Mouse (Mus musculus) urinary bladder, postnatal 4 days (tissue): Measurements from ENCODE around the gene Tgm2.

ENCODE experiments used
- DNase-seq, 2 experiments: peaks; one replicate each; pipeline ENCODE4 v3.0.0; 2021 to 2022; ENCODE audit warnings: low spot score in 2 of 2

Tgm2 gene

DNA sequence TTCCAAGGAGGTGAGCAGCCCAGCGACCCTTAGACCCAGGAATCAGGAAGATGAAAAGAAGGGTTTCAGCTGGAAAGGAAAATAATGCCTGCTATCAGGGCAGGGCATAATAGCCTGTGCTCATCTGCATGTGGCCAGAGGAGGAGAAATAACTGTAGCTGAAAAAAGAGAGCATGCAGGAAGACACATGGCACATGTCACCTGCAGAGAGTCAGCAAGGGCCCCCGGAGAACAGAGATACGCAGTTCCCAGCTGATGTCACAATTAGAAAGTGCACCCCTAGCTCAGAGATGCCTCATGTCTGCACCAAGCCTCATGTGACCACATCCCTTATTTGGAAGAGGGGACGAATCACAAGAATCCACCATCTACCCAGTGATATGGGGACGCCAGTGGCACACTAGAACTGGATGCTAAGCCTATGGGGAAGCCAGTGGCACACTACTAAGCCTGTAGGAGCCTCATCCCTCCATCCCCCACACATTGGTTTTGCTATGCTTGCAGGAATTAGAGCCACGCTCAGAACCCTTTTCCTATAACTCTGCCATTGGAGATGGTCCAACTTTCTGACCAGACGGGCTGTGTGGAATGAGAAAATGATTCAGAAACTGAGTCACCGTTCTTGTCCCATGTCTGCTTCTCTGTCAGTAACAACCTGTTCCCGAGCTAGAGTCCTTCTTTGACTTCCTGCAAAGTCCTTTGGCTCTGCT lies 21.4 kb upstream of the Tgm2 start:
- DNase-seq = no peak

DNA sequence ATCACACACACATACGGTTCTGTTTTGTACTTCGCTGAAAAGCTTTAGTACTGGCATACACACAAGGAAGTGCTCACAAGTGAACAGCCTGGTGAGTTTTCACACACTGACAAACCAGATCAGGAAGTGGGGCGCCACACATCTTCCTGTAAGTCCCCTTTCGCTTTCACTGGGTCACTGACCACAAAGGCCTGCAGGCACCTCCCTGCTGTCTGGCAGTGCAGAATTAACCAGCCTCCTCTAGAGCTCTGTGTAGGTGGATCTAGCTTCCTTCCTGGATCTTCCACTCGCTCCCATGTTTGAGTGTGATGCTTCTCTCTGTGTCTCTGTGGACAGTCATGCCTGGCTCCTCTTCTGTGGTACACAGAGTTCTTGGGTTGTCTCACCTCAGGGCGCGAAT lies 20.4 kb upstream of the Tgm2 start:
- DNase-seq = no peak

DNA sequence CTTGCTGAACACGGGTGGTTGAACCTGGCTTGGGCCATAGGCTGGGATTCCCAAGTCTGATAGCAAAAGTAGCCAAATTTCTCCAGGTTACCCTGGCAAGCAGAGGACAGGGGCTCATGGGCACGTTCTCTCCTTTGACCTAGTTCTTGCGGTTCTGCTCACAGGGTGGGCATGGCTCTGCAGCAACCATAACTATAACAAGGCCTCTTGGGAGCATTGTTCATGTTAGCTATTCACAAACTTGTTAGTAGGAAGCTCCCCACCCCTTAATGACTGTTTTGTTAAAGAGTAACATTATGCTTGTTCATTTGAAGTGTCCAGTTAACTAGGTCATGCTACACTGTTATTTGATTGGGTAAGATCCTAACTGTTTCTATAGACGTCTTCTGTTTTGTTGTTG lies 19.5 kb upstream of the Tgm2 start:
- DNase-seq = no peak

DNA sequence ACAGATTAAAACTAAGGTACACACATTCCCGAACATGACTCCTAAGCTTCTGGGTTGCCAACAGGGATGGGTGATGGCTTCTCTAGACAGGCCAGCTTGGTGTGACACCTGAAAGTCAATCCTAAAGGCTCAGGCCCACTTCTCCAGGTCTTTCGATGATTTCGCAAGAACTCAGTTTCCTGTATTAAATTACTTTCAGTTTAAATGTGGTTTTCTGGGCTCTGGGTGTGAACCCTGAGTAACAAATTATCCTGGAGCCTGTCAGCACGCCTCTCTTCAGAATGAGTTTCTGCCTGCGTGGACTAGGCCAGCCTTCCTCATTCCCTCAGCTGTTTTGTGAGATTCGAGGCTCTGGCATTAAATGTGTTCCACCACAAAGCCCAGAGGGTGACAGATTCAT lies 16.8 kb upstream of the Tgm2 start:
- no peak for DNase-seq

DNA sequence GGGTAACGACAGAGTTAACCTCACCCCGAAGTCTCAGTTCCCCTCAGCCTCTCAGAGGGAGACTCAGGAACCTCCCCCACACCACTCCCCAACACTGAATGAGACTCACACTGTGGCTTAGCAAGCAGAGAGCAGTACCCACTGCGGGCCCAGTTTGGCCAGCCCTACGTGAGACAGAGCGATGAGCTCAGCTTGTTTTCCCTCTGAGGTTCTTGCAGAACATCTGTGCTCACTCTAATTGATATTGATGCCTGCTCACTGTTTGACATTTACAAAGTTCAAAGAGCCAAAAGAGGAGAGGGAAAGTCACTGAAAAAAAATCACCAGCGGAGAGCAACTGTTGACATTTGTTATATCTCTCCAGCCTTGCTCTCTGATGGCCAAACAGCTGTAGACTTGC lies 15.5 kb upstream of the Tgm2 start:
- DNase-seq = no peak

DNA sequence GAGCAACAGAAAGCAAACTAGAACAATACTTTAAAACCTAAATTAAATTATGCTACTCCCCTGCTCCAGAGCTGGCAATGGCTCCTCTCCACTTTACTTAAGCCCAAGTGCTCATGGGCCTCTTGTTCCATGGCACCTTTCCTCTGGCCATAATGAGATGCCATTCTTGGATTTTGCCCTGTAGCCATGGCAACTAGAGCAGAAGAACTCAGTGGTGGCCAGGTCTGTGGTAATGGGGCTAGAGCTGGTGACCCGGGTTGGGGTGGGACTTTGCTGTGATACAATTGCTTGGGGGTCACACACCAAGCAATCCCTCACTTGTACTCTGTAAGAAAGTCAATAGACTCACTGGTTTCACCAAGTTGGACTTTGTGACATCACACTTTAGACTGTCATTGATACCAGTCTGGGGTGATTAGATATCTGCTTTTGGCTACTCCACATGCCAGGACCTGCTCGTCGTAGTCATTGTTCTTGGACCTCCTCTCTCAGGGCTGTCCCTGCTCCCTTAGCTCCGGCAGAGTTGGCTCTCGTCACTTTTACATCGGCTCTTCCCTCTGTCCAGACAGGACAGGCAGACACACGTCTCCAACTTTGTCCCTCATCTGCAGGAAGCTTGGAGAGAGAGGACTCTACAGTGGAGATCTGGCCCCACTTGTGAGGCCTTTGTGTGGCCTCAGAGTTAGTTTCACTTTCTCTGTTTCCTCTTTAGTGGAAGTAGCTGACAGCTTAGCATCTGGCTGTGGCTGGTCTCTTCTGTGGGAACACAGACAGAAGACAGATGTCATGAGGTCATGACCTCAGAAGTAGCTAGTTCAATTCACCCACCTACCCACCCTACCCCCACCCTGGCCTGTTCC lies 13.4 kb upstream of the Tgm2 start:
- no peak for DNase-seq

DNA sequence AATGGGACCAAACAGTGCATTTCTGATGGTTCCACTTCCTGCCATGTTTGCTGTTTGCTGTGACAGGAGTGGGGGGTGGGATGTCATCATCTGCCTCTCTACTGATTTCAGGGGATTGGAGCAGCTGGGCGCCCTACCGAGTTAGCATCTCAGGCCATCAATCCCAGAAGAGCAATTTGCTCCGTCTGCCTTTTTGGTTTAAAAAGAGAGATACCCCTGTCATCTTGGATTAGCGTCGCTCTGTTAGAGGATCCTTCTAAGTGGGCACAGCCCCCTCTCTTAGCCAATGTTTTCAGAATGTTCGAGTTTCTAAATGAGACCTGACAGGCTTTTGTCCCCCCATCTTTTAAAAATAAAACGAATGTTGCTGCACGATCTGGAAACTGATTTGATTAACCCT lies 11.4 kb upstream of the Tgm2 start:
- no peak for DNase-seq

DNA sequence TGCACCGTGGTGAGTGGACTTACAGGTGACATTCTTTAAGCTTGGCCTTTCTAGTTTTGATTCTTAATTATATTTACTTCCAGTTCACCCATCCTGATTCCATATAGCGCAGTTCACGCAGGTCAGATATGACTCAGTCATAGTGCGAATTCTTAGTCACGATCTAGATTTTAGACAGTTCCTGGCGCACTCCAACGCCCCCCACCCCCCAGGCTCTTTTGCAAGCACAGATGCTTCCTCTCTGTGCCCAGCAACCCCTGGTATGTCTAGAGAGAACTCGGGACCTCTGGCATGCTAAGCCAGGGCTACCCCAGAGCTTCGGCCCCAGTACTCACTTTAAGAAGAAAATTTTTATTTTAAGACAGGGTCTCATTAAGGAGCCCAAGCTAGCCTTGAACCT lies 10.3 kb upstream of the Tgm2 start:
- no peak for DNase-seq

DNA sequence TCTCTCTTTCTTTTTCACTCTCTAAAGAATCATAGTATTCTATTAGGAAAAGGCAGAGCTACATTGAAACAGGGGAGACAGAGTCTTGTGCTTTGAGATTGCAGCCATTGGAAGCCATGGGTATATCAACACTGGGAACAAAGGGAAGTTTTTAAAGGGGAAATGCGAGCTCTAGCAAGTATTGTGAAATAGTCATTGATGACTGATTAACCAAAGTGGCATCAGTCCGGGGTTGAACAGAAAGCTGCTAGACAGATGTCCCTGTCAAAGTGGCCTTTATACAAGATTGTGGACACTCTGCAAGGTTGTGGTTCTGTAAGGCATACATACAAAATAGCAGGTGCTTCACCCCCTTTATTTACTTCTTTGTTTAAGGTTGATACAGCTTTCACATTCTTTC lies 9.4 kb upstream of the Tgm2 start:
- DNase-seq = no peak

DNA sequence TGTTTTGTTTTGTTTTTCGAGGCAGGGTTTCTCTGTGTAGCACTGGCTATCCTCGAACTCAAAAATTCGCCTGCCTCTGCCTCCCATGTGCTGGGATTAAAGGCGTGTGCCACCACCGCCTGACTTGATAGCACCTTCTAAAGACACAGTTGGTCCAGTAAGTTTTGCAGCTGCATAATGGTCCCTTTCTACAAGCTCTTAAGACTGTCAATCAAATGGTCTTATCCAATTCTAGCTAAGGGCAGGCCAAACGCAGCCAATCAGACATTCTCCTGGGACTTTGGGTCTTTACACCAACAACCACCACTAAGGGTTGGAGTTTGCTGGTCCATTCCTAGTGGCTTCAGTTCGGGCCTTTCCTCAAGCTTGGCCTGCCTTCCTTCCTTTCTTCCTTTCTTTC lies 8.9 kb upstream of the Tgm2 start:
- DNase-seq = no peak

DNA sequence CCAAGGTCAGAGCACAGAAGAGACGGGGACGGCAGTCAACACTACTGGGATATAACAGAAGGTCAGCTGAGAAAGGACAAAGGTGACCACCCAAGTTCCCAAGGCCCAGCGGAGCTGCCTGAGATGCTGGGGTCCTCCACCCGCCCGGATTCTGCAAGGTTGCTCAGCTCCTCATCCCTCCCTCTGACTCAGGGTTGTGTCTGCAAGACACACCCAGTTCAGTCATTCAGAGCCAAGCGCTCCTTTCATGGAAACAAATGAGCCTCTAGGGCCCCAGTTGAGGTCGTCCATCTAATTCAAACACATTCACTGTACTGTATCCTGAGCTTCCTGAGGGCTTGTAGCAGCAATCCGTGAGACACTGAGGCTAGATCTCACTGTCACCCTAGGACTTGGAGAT lies 8.4 kb upstream of the Tgm2 start:
- no peak for DNase-seq

DNA sequence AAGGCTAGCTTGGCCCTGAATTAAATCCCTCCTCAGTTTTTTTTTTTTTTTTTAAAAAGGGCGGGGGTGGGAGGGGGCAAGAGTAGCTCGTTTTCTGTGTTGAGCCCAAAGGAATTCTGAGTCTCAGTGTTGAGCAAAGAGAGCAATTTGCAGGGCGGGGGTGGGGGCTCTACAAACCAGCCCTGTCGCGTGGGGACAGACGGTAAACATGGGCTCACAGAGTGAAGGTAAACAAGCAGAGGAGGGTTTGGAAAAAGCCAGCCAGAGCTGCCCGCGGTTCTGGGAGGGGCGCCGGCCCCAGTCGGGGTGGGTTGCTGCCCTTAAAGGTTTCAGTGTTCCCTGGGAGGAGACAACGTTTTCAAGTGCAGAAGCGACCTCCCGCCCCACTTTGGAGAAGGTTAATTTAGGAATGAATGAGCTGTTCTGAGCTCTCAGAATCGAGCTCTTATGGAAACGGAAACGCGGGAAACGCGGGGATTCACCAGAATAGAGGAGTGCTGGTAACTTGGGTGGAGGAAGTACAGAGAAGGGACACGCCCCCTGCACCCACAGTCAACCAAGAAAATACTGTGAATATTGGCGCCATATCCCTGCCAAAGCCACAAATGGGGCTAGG lies 7.6 kb upstream of the Tgm2 start:
- no peak for DNase-seq

DNA sequence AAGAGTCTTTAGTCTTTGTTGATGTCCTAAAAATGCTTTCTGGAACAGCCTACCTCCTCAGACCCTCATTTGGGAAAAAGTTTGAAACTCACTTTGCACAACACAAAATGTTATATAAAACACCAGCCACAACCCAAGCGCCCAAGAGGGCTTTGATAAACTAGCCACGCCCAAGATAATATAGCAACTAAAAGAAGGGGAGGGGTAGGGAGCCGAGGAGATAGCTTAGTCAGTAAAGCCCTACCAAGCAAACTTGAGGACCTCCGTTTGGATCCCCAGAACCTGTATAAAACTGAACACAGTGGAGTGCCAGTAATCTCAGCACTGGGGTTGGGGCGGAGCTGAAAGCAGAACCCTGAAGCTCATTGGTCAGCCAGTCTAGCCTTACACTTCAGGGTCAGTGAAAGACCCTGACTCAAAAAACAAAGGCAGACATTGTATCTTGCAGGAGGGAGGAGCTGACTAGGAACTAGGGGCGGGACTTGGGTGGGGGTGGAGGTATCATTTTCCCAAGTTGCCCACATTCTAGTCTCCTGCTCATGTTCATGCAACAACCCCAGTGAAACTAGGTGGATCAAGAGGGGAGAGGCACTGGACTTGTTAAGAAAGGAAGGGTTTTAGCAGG lies 6.6 kb upstream of the Tgm2 start:
- no peak for DNase-seq

DNA sequence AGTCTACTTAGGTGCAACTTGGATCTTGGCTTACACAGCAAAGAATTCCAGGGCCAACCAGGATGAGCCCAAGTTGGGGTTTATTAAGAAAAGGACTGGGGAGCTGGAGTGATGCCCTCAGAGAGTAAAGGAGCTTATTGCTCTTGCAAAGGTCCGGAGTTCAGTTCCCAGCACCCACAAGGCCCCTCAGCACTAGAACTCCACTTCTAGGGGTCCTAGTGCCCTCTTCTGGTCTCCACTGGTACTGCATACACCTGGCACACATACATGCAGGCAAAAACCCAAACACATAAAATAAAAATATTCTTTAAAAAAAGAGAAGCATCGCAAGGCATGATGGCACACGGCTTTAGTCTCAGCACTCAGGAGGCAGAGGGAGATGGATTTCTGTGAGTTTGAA lies 4.8 kb upstream of the Tgm2 start:
- DNase-seq = no peak

DNA sequence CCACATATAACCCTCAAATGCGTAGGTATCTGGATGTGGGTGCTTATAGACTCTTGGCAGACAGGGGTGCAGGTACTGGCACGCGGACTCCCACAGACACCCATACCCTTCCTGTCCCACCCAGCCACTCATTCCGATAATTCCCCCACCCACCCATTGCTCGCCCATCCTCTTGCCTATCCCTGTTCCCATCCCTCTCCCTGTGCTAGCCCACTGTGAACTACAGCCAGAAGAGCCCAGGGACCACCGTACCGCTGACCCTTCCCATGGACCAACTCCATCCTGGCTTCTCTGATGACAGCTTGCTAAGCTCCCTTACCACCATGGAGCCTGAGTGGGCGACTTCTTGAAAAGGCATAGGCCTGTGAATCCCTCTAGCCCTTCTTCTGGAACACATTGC lies 735 bp upstream of the Tgm2 start:
- DNase-seq = no peak

DNA sequence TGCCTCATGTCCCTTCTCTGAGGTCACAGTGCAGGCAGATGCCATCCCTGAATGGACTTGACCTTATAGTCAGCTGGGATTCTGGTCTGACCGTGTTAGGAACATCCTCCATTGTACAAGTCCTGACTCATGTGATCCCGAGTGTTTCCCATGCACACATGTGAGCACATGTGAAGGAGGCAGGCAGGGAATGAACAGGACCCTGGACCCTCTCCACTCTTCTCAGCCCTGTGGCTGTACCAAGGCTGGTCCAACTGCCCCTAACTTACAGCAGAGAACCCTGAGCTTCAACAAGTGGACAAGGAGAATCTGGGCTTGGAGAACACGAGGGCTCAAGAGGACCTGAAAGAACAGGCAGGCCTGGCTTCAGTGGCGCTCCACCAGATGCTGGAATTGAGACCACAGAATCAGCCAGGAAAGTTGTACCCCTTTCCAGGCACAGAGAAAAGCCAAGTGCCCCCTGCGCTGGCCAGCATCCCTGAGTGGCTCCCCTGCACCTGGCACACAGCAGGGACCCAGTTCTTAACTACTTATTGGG lies 639 bp downstream of the Tgm2 start:
- no peak for DNase-seq

DNA sequence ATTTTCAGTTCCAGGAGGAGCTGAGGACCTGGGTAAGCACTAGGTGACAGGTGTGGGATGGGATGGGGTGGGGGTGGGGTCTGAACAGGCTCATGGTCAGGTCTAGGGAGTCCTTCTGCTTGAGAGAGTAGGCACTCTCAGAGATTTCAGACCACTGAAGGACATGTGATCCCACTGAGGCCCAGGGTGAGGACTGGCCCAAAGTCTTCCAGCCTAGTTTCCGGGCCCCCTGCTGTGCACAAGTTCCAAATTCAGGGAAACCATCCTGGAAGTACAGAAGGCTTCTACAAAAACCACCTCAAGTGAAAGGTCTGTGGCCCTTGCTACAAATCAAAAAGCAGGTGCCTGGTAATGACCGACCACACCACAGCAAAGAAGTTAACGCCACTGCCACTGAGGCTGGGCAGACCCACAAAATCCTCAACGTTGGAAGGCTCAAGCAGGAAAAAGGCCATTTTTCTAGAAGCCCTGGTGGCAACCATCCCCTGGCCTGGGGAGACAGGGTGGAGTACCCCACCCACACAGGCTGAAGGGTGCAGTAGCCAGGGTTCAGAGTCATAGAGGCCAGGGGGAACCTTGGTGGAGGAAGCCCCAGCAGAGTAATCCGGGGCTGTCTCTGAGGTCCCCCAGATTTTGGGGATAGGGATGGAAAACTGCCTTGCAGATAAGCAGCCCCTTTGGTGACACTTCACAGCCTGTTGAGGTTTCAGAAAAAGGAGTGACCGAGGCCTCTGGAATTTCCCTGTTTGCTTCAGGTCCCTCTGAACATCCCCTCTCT lies 1.3 kb downstream of the Tgm2 start:
- DNase-seq = no peak

DNA sequence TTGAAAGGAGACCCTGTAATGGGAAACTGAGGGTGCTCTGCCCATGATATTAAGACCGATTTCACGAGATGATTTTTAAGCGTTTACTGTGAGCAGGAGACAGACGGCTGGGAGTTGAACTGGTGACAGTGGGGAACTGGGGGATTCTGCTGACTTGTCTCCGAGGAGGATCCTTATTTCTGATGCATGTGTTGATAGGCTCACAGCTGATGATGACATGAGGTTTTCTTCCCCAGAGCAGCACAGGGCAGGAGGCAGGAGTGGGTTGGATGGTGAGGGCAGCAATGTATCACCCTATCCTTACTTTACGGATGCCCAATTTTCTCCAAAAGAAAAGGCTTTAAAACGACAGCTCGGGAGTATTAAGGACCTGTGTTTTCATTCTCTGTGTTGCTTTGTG lies 2.0 kb downstream of the Tgm2 start:
- DNase-seq = no peak

DNA sequence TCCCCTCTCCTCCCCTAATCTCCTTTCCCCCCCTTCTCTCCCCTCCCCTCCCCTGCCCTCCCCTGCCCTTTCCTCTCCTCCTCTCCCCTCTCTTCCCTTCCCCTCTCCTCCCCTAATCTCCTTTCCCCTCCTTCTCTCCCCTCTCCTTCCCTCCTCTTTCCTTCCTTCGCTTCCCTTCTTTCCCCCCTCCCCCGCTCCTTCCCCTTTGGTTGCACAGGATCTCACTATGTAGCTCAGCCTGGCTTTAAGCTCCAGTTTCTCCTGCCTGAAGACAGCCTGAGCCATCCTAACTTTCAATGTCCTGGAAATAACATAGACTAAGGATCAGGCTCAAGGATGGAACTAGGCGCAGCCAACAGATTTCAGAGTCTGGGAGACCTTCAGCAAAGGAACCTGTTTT lies 2.4 kb downstream of the Tgm2 start:
- DNase-seq = no peak

DNA sequence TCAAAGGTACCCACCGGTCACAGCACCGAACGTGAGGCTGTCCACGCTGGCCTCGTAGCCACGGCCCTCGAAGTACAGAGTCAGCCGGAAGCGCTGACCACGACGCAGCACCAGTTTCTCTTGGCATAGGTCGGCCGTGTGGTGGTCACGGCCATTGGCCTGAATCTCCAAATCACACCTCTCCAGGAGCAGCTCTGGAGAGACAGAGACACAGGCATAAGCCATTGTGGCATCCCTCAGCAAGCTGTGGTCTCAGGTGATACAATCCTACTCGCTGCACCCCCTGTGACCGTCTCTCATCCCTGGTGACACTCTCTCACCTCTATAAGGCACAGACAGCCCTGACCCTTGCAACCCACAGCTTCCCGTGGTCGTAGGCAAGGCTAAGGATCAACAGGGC lies 3.3 kb downstream of the Tgm2 start:
- DNase-seq = no peak

DNA sequence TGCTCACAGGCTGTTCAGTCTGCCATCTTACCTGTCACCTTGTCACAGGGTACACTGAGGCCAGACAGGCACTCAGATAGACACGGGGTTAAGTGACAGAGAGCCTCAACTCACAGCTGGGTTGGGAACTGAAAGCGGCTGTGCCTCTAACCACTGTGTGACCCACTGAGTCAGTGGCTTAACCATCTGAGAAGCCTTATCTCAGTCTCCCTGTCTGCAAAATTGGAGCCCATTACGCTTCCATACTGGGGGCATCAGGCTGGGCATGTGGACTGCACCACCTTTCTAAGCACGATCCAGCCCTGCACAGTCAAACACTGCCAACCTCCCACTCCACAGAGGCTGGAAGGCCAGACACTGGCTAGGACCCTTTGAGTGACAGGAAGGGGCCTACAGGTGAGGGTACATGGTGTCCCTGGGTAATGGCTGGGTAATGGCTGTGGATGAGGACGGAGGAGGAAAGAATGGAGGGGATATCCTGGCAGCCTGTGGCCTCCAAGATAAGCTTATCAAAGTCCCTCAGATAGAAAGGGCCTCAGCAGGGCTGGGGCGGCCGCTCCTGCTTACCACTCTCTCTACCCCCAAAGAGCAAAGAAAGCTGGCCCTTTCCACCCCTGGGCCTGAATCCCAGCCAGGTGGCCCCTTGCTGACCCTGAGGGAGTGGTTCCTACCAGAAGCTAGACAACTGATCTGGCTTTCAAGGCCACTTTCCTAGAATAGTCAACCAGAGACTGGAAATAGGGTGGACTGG lies 4.4 kb downstream of the Tgm2 start:
- DNase-seq = no peak
